Mouse (Mus musculus) ES-E14 (cell line): ENCODE results near the gene Srd5a1.

ENCODE experiments used
- CHD2 ChIP-seq: IDR thresholded peaks from 2 replicates; pipeline ENCODE4 v1.6.1; 2014; ENCODE audit warnings: mild to moderate bottlenecking, low read depth, low read length, inconsistent platforms
- MAFK ChIP-seq: IDR thresholded peaks from 2 replicates; pipeline ENCODE4 v1.6.1; 2014; ENCODE audit warnings: mild to moderate bottlenecking, low read depth, low read length, inconsistent platforms; ENCODE audit not compliant: insufficient read depth

- TF ChIP-seq CHD2 (no peak), MAFK (no peak)
Observed at GRCm38 (mm10) chr13:69547488-69548180, 63.6 kb downstream of the Srd5a1 start.
